Mouse (Mus musculus) cerebral cortex, adult 2 months (tissue): ENCODE data around the gene Pitpnb.

Source experiments
- WGBS: fragments of 180-500 bp; shearing (Covaris S2); methylation state at CpG from one replicate; pipeline ENCODE4 v1.1.7; 2018; 5-methylcytosine and 5-hydroxymethylcytosine counted together

Gene Pitpnb

GRCm38 (mm10) chr5:111344721-111345400 is 14.3 kb downstream of the Pitpnb start:
- 55% methylated on average over 2 of the region's 2 CpGs for WGBS

- WGBS: 86% methylated on average over 12 of the region's 12 CpGs
Observed at GRCm38 (mm10) chr5:111356811-111357617, 26.5 kb downstream of the Pitpnb start.

GRCm38 (mm10) chr5:111360546-111360945 is 30.0 kb downstream of the Pitpnb start:
- 63% methylated on average over 5 of the region's 5 CpGs for WGBS

GRCm38 (mm10) chr5:111361058-111361457 is 30.5 kb downstream of the Pitpnb start:
- WGBS: 90% methylated on average over 8 of the region's 8 CpGs

GRCm38 (mm10) chr5:111361846-111362245 is 31.3 kb downstream of the Pitpnb start:
- 64% methylated on average over 7 of the region's 7 CpGs for WGBS

- WGBS: 60% methylated on average over 6 of the region's 6 CpGs
Observed at GRCm38 (mm10) chr5:111363446-111364062, 33.0 kb downstream of the Pitpnb start.

GRCm38 (mm10) chr5:111364533-111364932 is 34.0 kb downstream of the Pitpnb start:
- 35% methylated on average over 3 of the region's 3 CpGs for WGBS

- WGBS: 85% methylated on average over 5 of the region's 5 CpGs
Observed at GRCm38 (mm10) chr5:111366140-111366539, 35.6 kb downstream of the Pitpnb start.

GRCm38 (mm10) chr5:111367937-111368517 is 37.5 kb downstream of the Pitpnb start:
- 64% methylated on average over 11 of the region's 11 CpGs for WGBS

- 67% methylated on average over 5 of the region's 5 CpGs for WGBS
Observed at GRCm38 (mm10) chr5:111368576-111368975, 38.0 kb downstream of the Pitpnb start.

GRCm38 (mm10) chr5:111375616-111376015 is 45.1 kb downstream of the Pitpnb start:
- WGBS: 75% methylated on average over 4 of the region's 4 CpGs

- WGBS: 51% methylated on average over 24 of the region's 24 CpGs
Observed at GRCm38 (mm10) chr5:111376276-111377020, 45.9 kb downstream of the Pitpnb start.

- WGBS: 67% methylated on average over 7 of the region's 7 CpGs
Observed at GRCm38 (mm10) chr5:111378126-111378993, 47.8 kb downstream of the Pitpnb start.

- 81% methylated on average over 5 of the region's 5 CpGs for WGBS
Observed at GRCm38 (mm10) chr5:111383335-111383734, 52.8 kb downstream of the Pitpnb start.

GRCm38 (mm10) chr5:111390911-111391310 is 60.3 kb downstream of the Pitpnb start:
- WGBS: 63% methylated on average over 10 of the region's 10 CpGs

GRCm38 (mm10) chr5:111391485-111391884 is 60.9 kb downstream of the Pitpnb start:
- 93% methylated on average over 6 of the region's 6 CpGs for WGBS

GRCm38 (mm10) chr5:111393346-111394197 is 63.0 kb downstream of the Pitpnb start:
- 39% methylated on average over 17 of the region's 17 CpGs for WGBS

GRCm38 (mm10) chr5:111394198-111395053 is 63.9 kb downstream of the Pitpnb start:
- WGBS: 18% methylated on average over 15 of the region's 15 CpGs

- WGBS: 69% methylated on average over 10 of the region's 10 CpGs
Observed at GRCm38 (mm10) chr5:111395771-111396170, 65.2 kb downstream of the Pitpnb start.
